Mouse (Mus musculus) intestine, postnatal 0 days (tissue): ENCODE results near the gene Vav1. TPM values are rescaled to one million over a fixed set of nuclear protein-coding genes. Genes with fewer than 3 reads are reported as not detected.
"Not testable (repeated sequence)": the region's sequence is repeated elsewhere in the genome, so short reads cannot be mapped to it uniquely, and the experiment has no call there.

Experiments
- ATAC-seq: fragments of 200-750 bp; cut with Nextera tagmentation; 2 replicates; pipeline ENCODE4 v1.8.0; 2017; ENCODE audit warnings: mild to moderate bottlenecking, moderate TSS enrichment, moderate library complexity
- H3K27ac ChIP-seq: fragments of 300-500 bp; sonication (generic); 2 replicates; pipeline ENCODE4 v1.5.1; 2014; ENCODE audit warnings: mild to moderate bottlenecking, low read depth, low read length, moderate library complexity
- H3K27me3 ChIP-seq: fragments of 300-500 bp; sonication (generic); replicated peaks from 2 replicates; pipeline ENCODE4 v1.6.1; 2014; ENCODE audit warnings: low read length, mixed read lengths; ENCODE audit not compliant: control insufficient read depth, insufficient read depth
- H3K36me3 ChIP-seq: fragments of 300-500 bp; sonication (generic); 2 replicates; pipeline ENCODE4 v1.6.1; 2014; ENCODE audit warnings: mild to moderate bottlenecking, moderate library complexity; ENCODE audit not compliant: control insufficient read depth, insufficient read depth
- H3K4me1 ChIP-seq: fragments of 300-500 bp; sonication (generic); replicated peaks from 2 replicates; pipeline ENCODE4 v1.6.1; 2014; ENCODE audit warnings: antibody characterized with exemption, low read length, mixed read lengths; ENCODE audit not compliant: control insufficient read depth, insufficient read depth
- H3K4me2 ChIP-seq: fragments of 300-500 bp; sonication (generic); replicated peaks from 2 replicates; pipeline ENCODE4 v1.6.1; 2014; ENCODE audit warnings: low read depth, mild to moderate bottlenecking, moderate library complexity
- H3K4me3 ChIP-seq: fragments of 300-500 bp; sonication (generic); 2 replicates; pipeline ENCODE4 v1.5.1; 2014; ENCODE audit warnings: low read depth, low read length
- H3K9ac ChIP-seq: fragments of 300-500 bp; sonication (generic); 2 replicates; pipeline ENCODE4 v1.6.1; 2014; ENCODE audit warnings: mild to moderate bottlenecking, low read depth, low read length
- H3K9me3 ChIP-seq: fragments of 300-500 bp; sonication (generic); 2 replicates; pipeline ENCODE4 v1.6.1; 2016; ENCODE audit warnings: mixed run types; ENCODE audit not compliant: control insufficient read depth
- CTCF ChIP-seq: sonication (generic); IDR thresholded peaks from 2 replicates; pipeline ENCODE4 v1.5.1; 2016; ENCODE audit warnings: low read depth, mild to moderate bottlenecking, control low read depth, antibody characterized with exemption, moderate library complexity
- WGBS: fragments of 180-500 bp; shearing (Covaris S2); extraction: QIAGEN DNeasy Blood & Tissue Kit; methylation state at CpG from one replicate; pipeline ENCODE4 v1.1.7; 2014; 5-methylcytosine and 5-hydroxymethylcytosine counted together
- polyA plus RNA-seq: library from polyadenylated mRNA; unstranded; fragments of >200 nt; fragmentation: Nextera tagmentation; extraction: Ambion mirVana; gene quantifications from 2 replicates; pipeline ENCODE4 v1.2.1, GENCODE M21; 2015

Gene Vav1
- polyA plus RNA-seq, 1 experiment from 2014 or later, result 1.1 TPM

GRCm38 (mm10) chr17:57275111-57275996 is 3.5 kb upstream of the Vav1 start:
- peak overlapping the region; percentile 90 for H3K4me2 ChIP-seq
- no peak for TF ChIP-seq CTCF
- H3K4me3 ChIP-seq, result peak overlapping the region; percentile 61
- no peaks in the 10 kb centered on the region for H3K27me3 ChIP-seq
- no peaks in the 10 kb centered on the region for H3K36me3 ChIP-seq
- peak; percentile 95 for ATAC-seq
- WGBS, result under 1% methylated on average over 53 of the region's 53 CpGs
- peak overlapping the region; percentile 76 for H3K27ac ChIP-seq
- 0 out of 2 replicates have a peak, but pooled peaks cover 6% of the 10 kb centered on the region for H3K4me1 ChIP-seq
- no peaks in the 10 kb centered on the region for H3K9me3 ChIP-seq
- H3K9ac ChIP-seq, result peak overlapping the region; percentile 54

GRCm38 (mm10) chr17:57275997-57276351 is 2.9 kb upstream of the Vav1 start:
- Histone ChIP-seq H3K27ac (0 out of 2 replicates have a peak overlapping the region, but pooled peaks have one; percentile 22), H3K9me3 (no peaks in the 10 kb centered on the region), H3K36me3 (no peaks in the 10 kb centered on the region), H3K4me1 (0 out of 2 replicates have a peak, but pooled peaks cover 6% of the 10 kb centered on the region), H3K27me3 (no peaks in the 10 kb centered on the region), H3K4me3 (peak overlapping the region; percentile 61), H3K4me2 (peak overlapping the region; percentile 90), H3K9ac (peak overlapping the region; percentile 31; the same call in 1 of the 2 replicates)
- peak; percentile 39; the same call in 1 of the 2 replicates for ATAC-seq
- 1% methylated on average over 13 of the region's 13 CpGs for WGBS
- no peak for TF ChIP-seq CTCF

GRCm38 (mm10) chr17:57276634-57277121 is 2.2 kb upstream of the Vav1 start:
- no peaks in the 10 kb centered on the region for H3K9me3 ChIP-seq
- peak; percentile 92 for TF ChIP-seq CTCF
- H3K4me2 ChIP-seq, result peak overlapping the region; percentile 90
- ATAC-seq, result no peak
- WGBS, result under 1% methylated on average over 20 of the region's 20 CpGs
- H3K4me1 ChIP-seq, result 0 out of 2 replicates have a peak, but pooled peaks cover 6% of the 10 kb centered on the region
- no peaks in the 10 kb centered on the region for H3K36me3 ChIP-seq
- H3K27me3 ChIP-seq, result no peaks in the 10 kb centered on the region
- H3K9ac ChIP-seq, result 0 out of 2 replicates have a peak overlapping the region, but pooled peaks have one; percentile 13
- peak overlapping the region; percentile 61 for H3K4me3 ChIP-seq
- H3K27ac ChIP-seq, result 0 out of 2 replicates have a peak overlapping the region, but pooled peaks have one; percentile 29

- H3K36me3 ChIP-seq, H3K9me3 ChIP-seq, H3K4me1 ChIP-seq, H3K4me2 ChIP-seq, H3K27me3 ChIP-seq, ATAC-seq, H3K27ac ChIP-seq, H3K9ac ChIP-seq, H3K4me3 ChIP-seq: not testable (repeated sequence)
- 74% methylated on average over 4 of the region's 5 CpGs for WGBS
Observed at GRCm38 (mm10) chr17:57277598-57278261, 1.2 kb upstream of the Vav1 start.

GRCm38 (mm10) chr17:57278537-57278936 is 363 bp upstream of the Vav1 start:
- TF ChIP-seq CTCF, result no peak
- no peak overlapping the region for H3K27ac ChIP-seq
- no peak overlapping the region for H3K4me2 ChIP-seq
- H3K4me3 ChIP-seq, result no peak overlapping the region
- 75% methylated on average over 2 of the region's 2 CpGs for WGBS
- 0 out of 2 replicates have a peak, but pooled peaks cover 6% of the 10 kb centered on the region for H3K4me1 ChIP-seq
- no peaks in the 10 kb centered on the region for H3K27me3 ChIP-seq
- H3K36me3 ChIP-seq, result no peaks in the 10 kb centered on the region
- H3K9me3 ChIP-seq, result no peaks in the 10 kb centered on the region
- H3K9ac ChIP-seq, result no peak overlapping the region
- no peak for ATAC-seq
